Mouse (Mus musculus) liver, postnatal 0 days (tissue): Measurements from ENCODE around the gene Zfp653.

ENCODE experiments used
- CTCF ChIP-seq: sonication (generic); IDR thresholded peaks from 2 replicates; pipeline ENCODE4 v1.5.1; 2016; ENCODE audit warnings: antibody characterized with exemption, low read depth
- EP300 ChIP-seq: IDR thresholded peaks from 2 replicates; pipeline ENCODE4 v1.6.1; 2016; ENCODE audit warnings: antibody characterized with exemption, low read depth, mild to moderate bottlenecking

DNA sequence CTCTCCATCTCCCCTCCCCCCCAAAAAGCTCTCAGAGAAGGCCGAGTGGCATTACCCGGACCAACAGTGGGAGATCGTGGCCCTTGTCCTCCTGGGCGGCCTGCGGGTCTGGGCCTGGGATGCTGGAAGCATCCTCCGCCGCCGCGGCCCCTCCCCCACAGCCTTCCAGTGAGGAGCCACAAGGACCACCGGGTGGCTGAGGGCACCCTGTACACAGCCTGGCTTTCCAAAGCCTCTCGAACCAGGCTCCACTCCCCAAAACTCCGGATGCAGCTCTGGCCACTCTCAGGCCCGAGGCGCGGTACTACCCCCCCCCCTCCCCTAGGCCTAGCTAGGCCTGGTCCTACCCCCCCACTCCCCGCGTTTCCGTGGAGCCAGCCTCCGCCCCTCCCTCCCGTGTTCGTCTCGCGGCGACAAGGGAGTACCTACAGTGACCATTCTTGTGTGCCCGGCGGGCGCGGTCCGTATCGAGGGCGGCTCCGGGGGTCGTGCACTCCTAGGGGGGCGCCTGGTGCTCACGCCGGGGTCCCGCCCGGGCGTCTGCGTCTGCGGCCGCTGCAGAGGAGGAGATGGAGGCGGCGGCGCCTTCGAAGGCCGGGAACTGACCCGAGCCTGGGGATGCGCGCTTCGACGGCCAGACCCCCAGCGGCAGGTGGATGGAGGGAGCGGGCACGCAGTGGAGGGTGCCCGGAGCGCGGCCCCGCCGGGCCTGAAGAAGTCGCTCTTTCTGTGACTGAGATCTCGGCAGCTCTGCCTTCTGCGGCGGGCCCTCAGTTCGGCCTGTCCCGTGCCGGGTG lies 19.8 kb downstream of the Zfp653 start:
- TF ChIP-seq CTCF: no peak
- no peak for TF ChIP-seq EP300
